Mouse (Mus musculus) stomach, embryonic 16.5 days (tissue): Measurements from ENCODE around the gene Ppp1r32. TPM values are rescaled to one million over a fixed set of nuclear protein-coding genes. Genes with fewer than 3 reads are reported as not detected.

Experiments
- ATAC-seq: fragments of 200-750 bp; cut with Nextera tagmentation; 2 replicates; pipeline ENCODE4 v1.8.0; 2017; ENCODE audit warnings: moderate number of reproducible peaks, moderate TSS enrichment; ENCODE audit not compliant: insufficient read depth, low FRiP score
- H3K27ac ChIP-seq: fragments of 300-500 bp; sonication (generic); 2 replicates; pipeline ENCODE4 v1.5.1; 2014; ENCODE audit warnings: low read length
- H3K27me3 ChIP-seq: fragments of 300-500 bp; sonication (generic); 2 replicates; pipeline ENCODE4 v1.6.1; 2014; ENCODE audit warnings: low read length, control low read depth, mixed read lengths; ENCODE audit not compliant: control insufficient read depth, insufficient read depth
- H3K36me3 ChIP-seq: fragments of 300-500 bp; sonication (generic); 2 replicates; pipeline ENCODE4 v1.6.1; 2014; ENCODE audit warnings: low read length; ENCODE audit not compliant: control insufficient read depth, insufficient read depth
- H3K4me1 ChIP-seq: fragments of 300-500 bp; sonication (generic); 2 replicates; pipeline ENCODE4 v1.6.1; 2014; ENCODE audit warnings: low read length, control low read depth, mixed read lengths; ENCODE audit not compliant: control insufficient read depth, insufficient read depth
- H3K4me2 ChIP-seq: fragments of 300-500 bp; sonication (generic); 2 replicates; pipeline ENCODE4 v1.6.1; 2014; ENCODE audit warnings: low read depth, low read length, mixed read lengths
- H3K4me3 ChIP-seq: fragments of 300-500 bp; sonication (generic); replicated peaks from 2 replicates; pipeline ENCODE4 v1.5.1; 2014; ENCODE audit warnings: mild to moderate bottlenecking, low read length
- H3K9ac ChIP-seq: fragments of 300-500 bp; sonication (generic); 2 replicates; pipeline ENCODE4 v1.6.1; 2014; ENCODE audit warnings: low read length
- H3K9me3 ChIP-seq: fragments of 300-500 bp; sonication (generic); replicated peaks from 2 replicates; pipeline ENCODE4 v1.6.1; 2016; ENCODE audit warnings: low read length, control low read depth; ENCODE audit not compliant: control insufficient read depth
- WGBS: fragments of 180-500 bp; shearing (Covaris S2); extraction: QIAGEN DNeasy Blood & Tissue Kit; methylation state at CpG from one replicate; pipeline ENCODE4 v1.1.7; 2014; 5-methylcytosine and 5-hydroxymethylcytosine counted together
- polyA plus RNA-seq: library from polyadenylated mRNA; unstranded; fragments of >200 nt; fragmentation: Nextera tagmentation; extraction: Ambion mirVana; gene quantifications from 2 replicates; pipeline ENCODE4 v1.2.1, GENCODE M21; 2015

The Ppp1r32 gene
- polyA plus RNA-seq, 1 experiment from 2014 or later = 0.31 TPM

- Histone ChIP-seq H3K27me3 (peaks cover 12% of the 10 kb centered on the region), H3K4me3 (no peak overlapping the region), H3K27ac (no peak overlapping the region), H3K4me1 (no peaks in the 10 kb centered on the region), H3K4me2 (no peak overlapping the region), H3K9me3 (no peaks in the 10 kb centered on the region), H3K9ac (no peak overlapping the region), H3K36me3 (no peaks in the 10 kb centered on the region)
- peak; percentile 84 for ATAC-seq
- 2% methylated on average over 3 of the region's 3 CpGs for WGBS
These were observed 33.0 kb downstream of the Ppp1r32 start for GRCm38 (mm10) chr19:10449708-10450107.

- Histone ChIP-seq H3K4me2 (no peak overlapping the region), H3K36me3 (no peaks in the 10 kb centered on the region)
- peak; percentile 27; the same call in 1 of the 2 replicates for ATAC-seq
These were observed 33.5 kb downstream of the Ppp1r32 start for GRCm38 (mm10) chr19:10449190-10449589.

GRCm38 (mm10) chr19:10448275-10448674 lies 34.5 kb downstream of the Ppp1r32 start:
- 95% methylated on average over 7 of the region's 7 CpGs for WGBS
- Histone ChIP-seq H3K4me1 (no peaks in the 10 kb centered on the region), H3K4me2 (no peak overlapping the region), H3K4me3 (no peak overlapping the region), H3K36me3 (no peaks in the 10 kb centered on the region), H3K9ac (no peak overlapping the region), H3K9me3 (no peaks in the 10 kb centered on the region), H3K27me3 (peaks cover 4% of the 10 kb centered on the region), H3K27ac (no peak overlapping the region)
- ATAC-seq = no peak

More at GRCm38 (mm10) chr19:10449190-10449589, 33.5 kb downstream of the Ppp1r32 start:
- Histone ChIP-seq H3K27me3 (peaks cover 7% of the 10 kb centered on the region), H3K4me1 (no peaks in the 10 kb centered on the region), H3K4me3 (no peak overlapping the region), H3K27ac (no peak overlapping the region; the same call in 1 of the 2 replicates), H3K9me3 (no peaks in the 10 kb centered on the region), H3K9ac (no peak overlapping the region)
- WGBS = 57% methylated on average over 6 of the region's 6 CpGs

GRCm38 (mm10) chr19:10444685-10445369 lies 37.9 kb downstream of the Ppp1r32 start:
- Histone ChIP-seq H3K36me3 (no peaks in the 10 kb centered on the region), H3K4me3 (no peak overlapping the region), H3K27ac (no peak overlapping the region), H3K4me1 (no peaks in the 10 kb centered on the region), H3K4me2 (no peak overlapping the region), H3K9me3 (no peaks in the 10 kb centered on the region), H3K27me3 (no peaks in the 10 kb centered on the region), H3K9ac (no peak overlapping the region)
- no peak for ATAC-seq
- WGBS = 90% methylated on average over 15 of the region's 15 CpGs

GRCm38 (mm10) chr19:10437521-10437920 lies 45.2 kb downstream of the Ppp1r32 start:
- Histone ChIP-seq H3K9ac (no peak overlapping the region), H3K9me3 (no peaks in the 10 kb centered on the region), H3K4me2 (no peak overlapping the region), H3K36me3 (no peaks in the 10 kb centered on the region), H3K27ac (no peak overlapping the region), H3K27me3 (0 out of 2 replicates have a peak, but pooled peaks cover 3% of the 10 kb centered on the region), H3K4me3 (no peak overlapping the region), H3K4me1 (no peaks in the 10 kb centered on the region)
- 79% methylated on average over 1 of the region's 1 CpGs for WGBS
- no peak for ATAC-seq

GRCm38 (mm10) chr19:10436726-10437125 lies 46.0 kb downstream of the Ppp1r32 start:
- H3K4me3 ChIP-seq = no peak overlapping the region
- ATAC-seq = no peak
- WGBS = 8% methylated on average over 1 of the region's 1 CpGs
- H3K9me3 ChIP-seq = no peaks in the 10 kb centered on the region
- no peaks in the 10 kb centered on the region for H3K36me3 ChIP-seq
- no peak overlapping the region for H3K27ac ChIP-seq
- no peak overlapping the region for H3K9ac ChIP-seq
- H3K4me1 ChIP-seq = no peaks in the 10 kb centered on the region
- H3K4me2 ChIP-seq = no peak overlapping the region
- 0 out of 2 replicates have a peak, but pooled peaks cover 3% of the 10 kb centered on the region for H3K27me3 ChIP-seq

- peaks cover 3% of the 10 kb centered on the region; the same call in 1 of the 2 replicates for H3K27me3 ChIP-seq
- no peaks in the 10 kb centered on the region for H3K9me3 ChIP-seq
- no peak overlapping the region for H3K4me2 ChIP-seq
- H3K4me1 ChIP-seq = no peaks in the 10 kb centered on the region
- no peaks in the 10 kb centered on the region for H3K36me3 ChIP-seq
- H3K27ac ChIP-seq = no peak overlapping the region
- WGBS = 31% methylated on average over 3 of the region's 3 CpGs
- H3K9ac ChIP-seq = no peak overlapping the region
- H3K4me3 ChIP-seq = no peak overlapping the region
- 0 out of 2 replicates have a peak, but pooled peaks have one; percentile 2 for ATAC-seq
These were observed 46.8 kb downstream of the Ppp1r32 start for GRCm38 (mm10) chr19:10435908-10436307.

GRCm38 (mm10) chr19:10434927-10435326 lies 47.8 kb downstream of the Ppp1r32 start:
- H3K27me3 ChIP-seq = peaks cover 3% of the 10 kb centered on the region; the same call in 1 of the 2 replicates
- no peaks in the 10 kb centered on the region for H3K36me3 ChIP-seq
- H3K9ac ChIP-seq = no peak overlapping the region
- no peak overlapping the region for H3K4me2 ChIP-seq
- WGBS = 48% methylated on average over 6 of the region's 6 CpGs
- peaks cover 6% of the 10 kb centered on the region; the same call in 1 of the 2 replicates for H3K4me1 ChIP-seq
- ATAC-seq = peak; percentile 81
- no peak overlapping the region for H3K27ac ChIP-seq
- no peaks in the 10 kb centered on the region for H3K9me3 ChIP-seq
- H3K4me3 ChIP-seq = no peak overlapping the region

GRCm38 (mm10) chr19:10433879-10434540 lies 48.7 kb downstream of the Ppp1r32 start:
- H3K9ac ChIP-seq = no peak overlapping the region
- no peaks in the 10 kb centered on the region for H3K9me3 ChIP-seq
- H3K36me3 ChIP-seq = no peaks in the 10 kb centered on the region
- H3K4me1 ChIP-seq = peaks cover 12% of the 10 kb centered on the region; the same call in 1 of the 2 replicates
- no peak overlapping the region for H3K27ac ChIP-seq
- H3K4me2 ChIP-seq = no peak overlapping the region
- ATAC-seq = no peak
- H3K27me3 ChIP-seq = peaks cover 3% of the 10 kb centered on the region; the same call in 1 of the 2 replicates
- H3K4me3 ChIP-seq = no peak overlapping the region
- 62% methylated on average over 9 of the region's 9 CpGs for WGBS
